Comparison of ENCODE assay signal across 27 mouse cellular contexts in the genomic region with DNA sequence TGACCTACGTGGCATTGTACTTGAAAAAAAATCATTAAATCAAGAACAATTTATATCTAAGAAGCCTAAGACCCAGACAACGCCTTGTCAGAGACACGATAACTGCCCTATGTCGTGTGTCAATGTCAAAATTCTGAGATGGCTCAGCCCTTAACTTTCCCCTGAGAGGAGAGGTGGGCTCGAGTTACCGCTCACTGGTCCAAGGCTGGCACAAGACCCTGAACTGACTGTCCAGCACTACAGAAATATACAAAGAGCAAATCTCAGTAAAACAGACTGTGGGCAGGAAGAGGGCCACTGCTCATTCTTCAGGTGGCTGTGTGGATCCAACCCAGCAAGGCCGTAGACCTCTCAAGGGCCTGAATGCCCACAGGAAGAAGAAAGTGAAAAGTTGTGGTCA. TPM values are rescaled to one million over a fixed set of nuclear protein-coding genes. Genes with fewer than 3 reads are reported as not detected.
"Had no signal": no experiment of that assay in that cellular context is flagged by ENCODE, and none has a peak within 500 bp of the region (broad histone marks: within the 10 kb centered on the region; RNA-seq: fewer than 3 reads in every experiment).

No protein-coding gene starts in this region.

- H3K27ac ChIP-seq: heart, embryonic 10.5 days; hindbrain, embryonic 10.5 days; hindbrain, embryonic 12.5 days; hindbrain, embryonic 14.5 days; intestine, embryonic 15.5 days; kidney, embryonic 15.5 days; kidney, postnatal 0 days; limb, embryonic 13.5 days; limb, embryonic 15.5 days; liver, embryonic 12.5 days; liver, embryonic 14.5 days had no signal

- H3K4me3 ChIP-seq: heart, embryonic 10.5 days; heart, embryonic 12.5 days; hindbrain, embryonic 10.5 days; hindbrain, embryonic 12.5 days; intestine, embryonic 15.5 days; kidney, embryonic 15.5 days; limb, embryonic 13.5 days; limb, embryonic 15.5 days; liver, embryonic 12.5 days had no signal

- ATAC-seq: hindbrain, embryonic 16.5 days; inflammation-experienced regulatory T-cells, adult 6 months; intestine, embryonic 15.5 days; intestine, postnatal 0 days; liver, embryonic 12.5 days had no signal

- DNase-seq: heart, adult 18-20 months; heart, postnatal 10 days; heart, postnatal 4 days; kidney, adult 2 months; kidney, adult 9 months; kidney, postnatal 14 days; kidney, postnatal 36 days; layer of hippocampus, adult 9-11 months; layer of hippocampus, postnatal 36 days; left cerebral cortex, postnatal 4 days had no signal

RNA-seq across cellular contexts. Expression of gene Kcnma1, which starts 23.4 kb away (rescaled TPM):
- total RNA-seq: granulocyte monocyte progenitor cell, adult 5-6 weeks had no signal
- polyA plus RNA-seq: inflammation-experienced regulatory T-cells, adult 6 months; liver, adult 2 months; liver, embryonic 12.5 days had no signal
